Mouse (Mus musculus) ovary, postnatal 10 days (tissue): Measurements from ENCODE around the gene Mrgprh.
"Not testable (repeated sequence)": the region's sequence is repeated elsewhere in the genome, so short reads cannot be mapped to it uniquely, and the experiment has no call there.

Source experiments
- DNase-seq: peaks from one replicate; pipeline ENCODE4 v3.0.0; 2022; ENCODE audit warnings: low spot score

The Mrgprh gene

GRCm38 (mm10) chr17:12868640-12869039 lies 7.2 kb upstream of the Mrgprh start:
- no peak for DNase-seq

- DNase-seq: no peak
Measured at GRCm38 (mm10) chr17:12872275-12873028, 3.4 kb upstream of the Mrgprh start.

GRCm38 (mm10) chr17:12880178-12880577 lies 4.3 kb downstream of the Mrgprh start:
- peak; percentile 64 for DNase-seq

GRCm38 (mm10) chr17:12881216-12881615 lies 5.4 kb downstream of the Mrgprh start:
- DNase-seq: no peak

GRCm38 (mm10) chr17:12886620-12887019 lies 10.8 kb downstream of the Mrgprh start:
- no peak for DNase-seq

GRCm38 (mm10) chr17:12887021-12887775 lies 11.4 kb downstream of the Mrgprh start:
- DNase-seq: no peak

- DNase-seq: no peak
Measured at GRCm38 (mm10) chr17:12891054-12891453, 15.2 kb downstream of the Mrgprh start.

- no peak for DNase-seq
Measured at GRCm38 (mm10) chr17:12892033-12892432, 16.2 kb downstream of the Mrgprh start.

GRCm38 (mm10) chr17:12897674-12898073 lies 21.8 kb downstream of the Mrgprh start:
- DNase-seq: no peak

- not testable (repeated sequence) for DNase-seq
Measured at GRCm38 (mm10) chr17:12898607-12899006, 22.8 kb downstream of the Mrgprh start.

GRCm38 (mm10) chr17:12902291-12902690 lies 26.5 kb downstream of the Mrgprh start:
- no peak for DNase-seq

GRCm38 (mm10) chr17:12903372-12904333 lies 27.8 kb downstream of the Mrgprh start:
- no peak for DNase-seq

- DNase-seq: no peak
Measured at GRCm38 (mm10) chr17:12904349-12904748, 28.5 kb downstream of the Mrgprh start.

- no peak for DNase-seq
Measured at GRCm38 (mm10) chr17:12905810-12906209, 30.0 kb downstream of the Mrgprh start.

- no peak for DNase-seq
Measured at GRCm38 (mm10) chr17:12906436-12906835, 30.6 kb downstream of the Mrgprh start.

- no peak for DNase-seq
Measured at GRCm38 (mm10) chr17:12909361-12910280, 33.8 kb downstream of the Mrgprh start, which contains the start of gene Pnldc1. TSS of gene Pnldc1 (minus strand) at chr17:12910230.

- DNase-seq: no peak
Measured at GRCm38 (mm10) chr17:12910391-12910790, 34.6 kb downstream of the Mrgprh start.

- DNase-seq: no peak
Measured at GRCm38 (mm10) chr17:12915488-12915880, 39.6 kb downstream of the Mrgprh start, which contains the start of gene Tcp1. TSS of gene Tcp1 (plus strand) at chr17:12915701.

GRCm38 (mm10) chr17:12915881-12916583 lies 40.2 kb downstream of the Mrgprh start, which contains the start of gene Mrpl18:
TSS of gene Mrpl18 (minus strand) at chr17:12916345.
- peak; percentile 90 for DNase-seq
